Mouse (Mus musculus) forebrain, embryonic 16.5 days (tissue): ENCODE data around the gene Cd320. TPM values are rescaled to one million over a fixed set of nuclear protein-coding genes. Genes with fewer than 3 reads are reported as not detected.
"Not testable (repeated sequence)": the region's sequence is repeated elsewhere in the genome, so short reads cannot be mapped to it uniquely, and the experiment has no call there.

ENCODE experiments used
- ATAC-seq: fragments of 200-750 bp; cut with Nextera tagmentation; 2 replicates; pipeline ENCODE4 v1.8.0; 2017; ENCODE audit warnings: mild to moderate bottlenecking, moderate library complexity
- H3K27ac ChIP-seq: fragments of 300-500 bp; sonication (generic); 2 replicates; pipeline ENCODE4 v1.5.1; 2014; ENCODE audit warnings: low read length, control low read depth
- H3K27me3 ChIP-seq: fragments of 300-500 bp; sonication (generic); replicated peaks from 2 replicates; pipeline ENCODE4 v1.6.1; 2014; ENCODE audit warnings: low read length; ENCODE audit not compliant: control insufficient read depth, insufficient read depth
- H3K36me3 ChIP-seq: fragments of 300-500 bp; sonication (generic); 2 replicates; pipeline ENCODE4 v1.6.1; 2014; ENCODE audit not compliant: control insufficient read depth, insufficient read depth
- H3K4me1 ChIP-seq: fragments of 300-500 bp; sonication (generic); replicated peaks from 2 replicates; pipeline ENCODE4 v1.6.1; 2014; ENCODE audit warnings: low read length; ENCODE audit not compliant: control insufficient read depth, insufficient read depth
- H3K4me2 ChIP-seq: fragments of 300-500 bp; sonication (generic); 2 replicates; pipeline ENCODE4 v1.6.1; 2014; ENCODE audit warnings: mild to moderate bottlenecking, low read length, control low read depth
- H3K4me3 ChIP-seq: fragments of 300-500 bp; sonication (generic); replicated peaks from 2 replicates; pipeline ENCODE4 v1.5.1; 2014; ENCODE audit warnings: mild to moderate bottlenecking, low read length, control low read depth
- H3K9ac ChIP-seq: fragments of 300-500 bp; sonication (generic); replicated peaks from 2 replicates; pipeline ENCODE4 v1.6.1; 2014; ENCODE audit warnings: low read depth, low read length, control low read depth
- H3K9me3 ChIP-seq: fragments of 300-500 bp; sonication (generic); 2 replicates; pipeline ENCODE4 v1.6.1; 2016; ENCODE audit warnings: low read length; ENCODE audit not compliant: control insufficient read depth
- WGBS: fragments of 180-500 bp; shearing (Covaris S2); extraction: QIAGEN DNeasy Blood & Tissue Kit; methylation state at CpG from one replicate; pipeline ENCODE4 v1.1.7; 2014; 5-methylcytosine and 5-hydroxymethylcytosine counted together
- polyA plus RNA-seq: library from polyadenylated mRNA; unstranded; fragments of >200 nt; fragmentation: Nextera tagmentation; extraction: Ambion mirVana; gene quantifications from 2 replicates; pipeline ENCODE4 v1.2.1, GENCODE M21; 2015

Cd320 gene
- polyA plus RNA-seq, 1 experiment from 2014 or later: 62.0 TPM

DNA sequence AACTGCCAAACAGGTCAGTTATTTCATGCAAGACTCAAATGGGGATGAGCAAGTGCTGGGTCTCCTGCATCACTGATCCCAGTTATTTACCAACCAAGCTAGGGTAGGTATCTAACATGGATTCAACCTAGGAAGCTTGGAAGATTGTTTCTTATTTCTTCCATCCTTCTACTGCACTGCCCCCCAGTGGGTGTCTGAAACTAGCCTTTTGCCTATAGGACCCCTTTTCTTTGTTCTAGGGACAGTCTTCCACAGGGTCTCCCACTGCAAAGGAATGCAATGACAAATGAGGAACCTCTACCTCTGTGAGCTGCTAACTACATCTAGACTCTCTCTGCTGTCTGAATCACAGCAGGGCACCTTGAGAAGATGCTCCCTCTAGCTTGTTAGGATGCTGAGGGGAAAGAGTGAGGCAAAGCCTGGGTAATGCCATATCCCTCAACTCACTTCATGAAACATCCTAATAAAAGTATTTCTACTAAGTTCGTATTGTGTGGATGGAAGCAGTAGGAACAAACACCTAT is 20.4 kb upstream of the Cd320 start:
- H3K4me1 ChIP-seq: peaks cover 37% of the 10 kb centered on the region
- H3K27ac ChIP-seq: no peak overlapping the region
- H3K9ac ChIP-seq: no peak overlapping the region
- ATAC-seq: no peak
- no peaks in the 10 kb centered on the region for H3K9me3 ChIP-seq
- H3K4me3 ChIP-seq: no peak overlapping the region
- no peaks in the 10 kb centered on the region for H3K27me3 ChIP-seq
- no peak overlapping the region for H3K4me2 ChIP-seq
- H3K36me3 ChIP-seq: peaks cover 19% of the 10 kb centered on the region
- WGBS: 88% methylated on average over 1 of the region's 1 CpGs

DNA sequence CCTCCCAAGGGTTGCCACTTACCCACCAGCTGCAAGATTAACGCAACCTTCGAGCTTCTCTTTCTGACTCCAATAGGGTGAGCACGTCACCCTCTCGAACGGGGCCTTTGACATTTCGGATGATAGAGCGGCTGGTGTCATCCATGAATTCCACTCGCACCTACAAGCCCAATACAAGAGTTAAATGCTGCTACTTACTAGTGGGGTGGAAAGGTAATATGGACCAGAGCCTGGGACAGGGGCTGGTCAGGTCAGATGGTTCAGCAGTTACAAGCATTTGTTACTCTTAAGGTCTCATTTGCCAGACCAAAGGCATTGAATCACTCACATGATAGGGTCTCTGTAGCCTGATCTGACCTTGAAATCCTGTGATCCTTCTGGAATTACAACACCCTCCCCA is 19.7 kb upstream of the Cd320 start:
- WGBS: 82% methylated on average over 8 of the region's 8 CpGs
- not testable (repeated sequence) for H3K9me3 ChIP-seq, H3K27me3 ChIP-seq, H3K27ac ChIP-seq, ATAC-seq
- peak overlapping the region; percentile 79 for H3K9ac ChIP-seq
- peaks cover 32% of the 10 kb centered on the region for H3K4me1 ChIP-seq
- H3K4me2 ChIP-seq: peak overlapping the region; percentile 94
- peak overlapping the region; percentile 85 for H3K4me3 ChIP-seq
- peaks cover 19% of the 10 kb centered on the region for H3K36me3 ChIP-seq

DNA sequence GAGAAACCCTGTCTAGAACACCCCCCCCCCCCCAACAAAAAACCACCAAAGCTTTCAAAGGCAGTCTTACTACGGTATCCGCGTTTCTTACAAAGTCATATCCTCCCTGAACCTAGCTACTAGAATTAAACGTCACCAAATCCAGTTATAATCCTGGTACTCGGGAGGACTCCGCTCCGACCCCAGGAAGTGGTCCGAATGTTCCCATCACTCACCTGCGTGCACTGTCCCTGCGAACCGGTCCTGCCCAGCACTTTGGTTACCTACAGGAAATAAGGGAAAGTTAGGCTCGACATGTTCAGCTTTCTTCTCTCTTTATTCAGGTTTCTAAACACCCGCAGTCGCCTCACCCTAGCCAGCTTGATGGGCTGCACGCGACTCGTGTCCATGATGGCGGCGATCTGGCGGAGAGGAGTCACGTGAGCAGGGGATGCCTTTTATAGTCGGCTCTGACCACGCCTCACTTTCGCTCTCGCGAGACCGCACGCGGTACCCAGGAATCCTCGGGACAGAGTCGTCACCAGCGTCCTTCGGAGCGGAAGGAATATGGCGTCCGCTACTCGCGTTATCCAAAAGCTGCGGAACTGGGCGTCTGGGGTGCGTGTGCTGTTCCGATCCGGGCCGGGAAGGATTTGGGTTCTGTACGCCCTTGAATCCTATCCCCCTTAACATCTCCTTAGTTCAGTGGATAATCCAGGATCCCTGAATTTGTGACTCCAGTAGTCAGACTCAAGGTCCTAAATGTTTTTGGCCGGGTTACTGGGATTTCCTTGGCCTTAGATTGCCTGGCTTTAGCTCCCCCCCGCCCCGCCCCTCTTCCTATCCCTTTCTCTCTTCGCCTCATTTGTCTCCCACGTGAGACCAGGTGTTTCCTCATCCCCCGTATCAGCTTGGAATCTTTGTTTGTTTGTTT is 18.6 kb upstream of the Cd320 start, which contains the start of the genes Rps28 and Ndufa7:
Rps28 (minus strand) TSS at position 479 of the 913 bp plus-strand sequence.
Ndufa7 (plus strand) TSS at position 489 of the 913 bp plus-strand sequence.
- H3K9ac ChIP-seq: peak within 1 kb of the TSS; percentile 79
- peak within 1 kb of the TSS; percentile 85 for H3K4me3 ChIP-seq
- ATAC-seq: peak; percentile 95
- peak within 1 kb of the TSS; percentile 77 for H3K27ac ChIP-seq
- H3K4me2 ChIP-seq: peak within 1 kb of the TSS; percentile 94
- no peaks in the 10 kb centered on the region for H3K9me3 ChIP-seq
- no peaks in the 10 kb centered on the region for H3K27me3 ChIP-seq
- peaks cover 19% of the 10 kb centered on the region for H3K36me3 ChIP-seq
- under 1% methylated on average over 51 of the region's 51 CpGs for WGBS
- H3K4me1 ChIP-seq: peaks cover 26% of the 10 kb centered on the region

DNA sequence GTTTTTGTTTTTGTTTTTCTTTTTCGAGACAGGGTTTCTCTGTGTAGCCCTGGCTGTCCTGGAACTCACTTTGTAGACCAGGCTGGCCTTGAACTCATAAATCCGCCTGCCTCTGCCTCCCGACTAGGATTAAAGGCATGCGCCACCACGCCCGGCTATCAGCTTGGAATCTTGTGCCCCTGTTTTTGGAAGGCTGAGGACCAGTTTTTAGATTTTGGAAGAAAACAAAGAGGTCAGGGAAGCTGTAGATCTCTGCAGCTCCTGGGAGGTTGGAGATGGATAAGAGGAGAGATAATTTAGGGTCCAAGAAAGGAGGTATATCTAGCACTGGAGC is 17.9 kb upstream of the Cd320 start:
- peak overlapping the region; percentile 85 for H3K4me3 ChIP-seq
- not testable (repeated sequence) for ATAC-seq, H3K27me3 ChIP-seq, H3K9me3 ChIP-seq
- H3K9ac ChIP-seq: peak overlapping the region; percentile 68
- WGBS: 5% methylated on average over 6 of the region's 6 CpGs
- peaks cover 20% of the 10 kb centered on the region for H3K36me3 ChIP-seq
- H3K4me2 ChIP-seq: peak overlapping the region; percentile 65
- peak overlapping the region; percentile 77 for H3K27ac ChIP-seq
- H3K4me1 ChIP-seq: peaks cover 26% of the 10 kb centered on the region

DNA sequence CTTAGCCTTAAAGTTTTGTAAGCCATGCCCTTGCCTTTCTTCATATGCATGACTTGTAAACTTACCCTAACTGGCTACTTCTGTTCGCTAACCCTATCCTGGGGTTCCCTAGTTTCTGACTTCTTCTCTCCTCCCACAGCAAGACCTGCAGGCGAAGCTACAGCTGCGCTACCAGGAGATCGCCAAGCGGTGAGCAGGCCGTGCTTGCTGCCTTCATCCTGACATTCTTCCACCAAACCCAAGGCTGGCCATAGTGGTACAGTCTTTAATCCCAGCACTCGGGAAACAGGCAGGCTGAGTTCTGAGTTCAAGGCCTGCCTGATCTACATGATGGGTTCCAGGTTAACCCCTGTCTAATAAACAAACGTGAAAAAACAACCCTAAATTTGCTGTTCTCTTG is 17.4 kb upstream of the Cd320 start:
- H3K4me1 ChIP-seq: peaks cover 26% of the 10 kb centered on the region
- H3K4me2 ChIP-seq: peak overlapping the region; percentile 65
- ATAC-seq: no peak
- no peak overlapping the region; the same call in 1 of the 2 replicates for H3K4me3 ChIP-seq
- H3K9me3 ChIP-seq: no peaks in the 10 kb centered on the region
- H3K36me3 ChIP-seq: peaks cover 23% of the 10 kb centered on the region
- peak overlapping the region; percentile 68; the same call in 1 of the 2 replicates for H3K9ac ChIP-seq
- H3K27me3 ChIP-seq: no peaks in the 10 kb centered on the region
- WGBS: 87% methylated on average over 8 of the region's 8 CpGs
- H3K27ac ChIP-seq: no peak overlapping the region

DNA sequence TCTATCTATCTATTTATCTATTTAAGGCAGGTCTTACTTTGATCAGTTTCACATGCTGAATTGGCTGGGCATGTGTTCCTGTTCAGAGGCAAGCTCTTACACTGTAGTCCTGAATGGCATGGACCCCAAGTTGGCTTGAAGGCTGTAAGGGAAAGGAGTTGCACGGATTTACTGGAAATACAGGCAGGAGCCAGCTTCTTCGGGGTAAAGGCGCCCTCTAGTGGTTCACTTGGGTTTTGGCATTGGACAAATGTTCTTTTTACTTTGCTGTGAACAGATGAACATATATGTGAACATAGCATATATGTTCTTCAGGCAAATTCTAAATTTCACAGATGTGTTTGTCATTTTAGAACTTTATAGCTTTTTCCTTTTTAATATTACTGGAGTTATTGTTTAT is 16.0 kb upstream of the Cd320 start:
- no peak overlapping the region for H3K9ac ChIP-seq
- no peak for ATAC-seq
- 0% methylated on average over 3 of the region's 3 CpGs for WGBS
- H3K4me3 ChIP-seq: no peak overlapping the region
- no peaks in the 10 kb centered on the region for H3K27me3 ChIP-seq
- H3K9me3 ChIP-seq: no peaks in the 10 kb centered on the region
- no peak overlapping the region for H3K4me2 ChIP-seq
- H3K27ac ChIP-seq: no peak overlapping the region
- H3K4me1 ChIP-seq: peaks cover 26% of the 10 kb centered on the region
- peaks cover 14% of the 10 kb centered on the region for H3K36me3 ChIP-seq

DNA sequence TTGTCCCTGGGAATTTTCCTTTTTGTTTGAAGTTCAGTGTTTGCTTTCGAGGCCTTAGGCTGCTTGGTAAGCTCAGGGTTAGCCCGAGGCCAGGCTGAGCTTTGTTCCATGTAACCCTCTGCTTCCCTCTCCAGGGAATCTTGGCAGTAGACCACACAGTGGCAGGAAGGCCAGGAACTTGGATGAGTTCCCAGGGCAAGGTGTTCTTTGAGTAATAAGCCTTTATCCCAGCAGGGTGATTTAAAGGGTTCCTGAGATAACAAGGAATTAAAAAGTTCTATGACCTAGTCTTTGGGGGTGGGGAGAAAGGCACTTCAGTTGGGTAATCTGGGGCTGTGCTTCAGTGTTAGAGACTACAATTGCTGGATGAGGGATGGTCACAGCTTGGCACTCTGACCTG is 14.0 kb upstream of the Cd320 start:
- Histone ChIP-seq H3K9me3 (no peaks in the 10 kb centered on the region), H3K4me2 (no peak overlapping the region), H3K27me3 (no peaks in the 10 kb centered on the region), H3K9ac (no peak overlapping the region), H3K4me1 (peaks cover 9% of the 10 kb centered on the region), H3K4me3 (no peak overlapping the region), H3K27ac (no peak overlapping the region), H3K36me3 (peaks cover 18% of the 10 kb centered on the region)
- ATAC-seq: no peak
- WGBS: 35% methylated on average over 2 of the region's 2 CpGs

DNA sequence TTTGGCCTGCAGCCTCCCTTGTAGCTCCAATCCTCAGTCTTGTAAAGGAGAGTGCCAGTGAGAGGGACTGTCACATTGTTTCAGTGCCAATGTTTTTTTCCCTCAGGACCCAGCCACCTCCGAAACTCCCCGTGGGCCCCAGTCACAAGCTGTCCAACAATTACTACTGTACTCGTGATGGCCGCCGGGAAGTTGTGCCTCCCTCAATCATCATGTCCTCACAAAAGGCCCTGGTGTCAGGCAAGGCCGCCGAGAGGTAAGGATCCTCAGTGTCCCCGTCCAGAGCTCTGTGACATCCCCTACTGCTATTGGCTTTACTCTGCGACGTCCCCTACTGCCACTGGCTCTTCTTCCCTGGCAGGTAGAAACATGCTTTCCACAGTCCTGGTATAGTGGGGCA is 13.3 kb upstream of the Cd320 start:
- H3K9ac ChIP-seq: no peak overlapping the region
- peaks cover 9% of the 10 kb centered on the region for H3K4me1 ChIP-seq
- WGBS: 89% methylated on average over 10 of the region's 10 CpGs
- no peak overlapping the region for H3K4me2 ChIP-seq
- H3K27ac ChIP-seq: no peak overlapping the region
- no peak overlapping the region for H3K4me3 ChIP-seq
- H3K27me3 ChIP-seq: no peaks in the 10 kb centered on the region
- no peaks in the 10 kb centered on the region for H3K9me3 ChIP-seq
- no peak for ATAC-seq
- H3K36me3 ChIP-seq: peaks cover 23% of the 10 kb centered on the region

DNA sequence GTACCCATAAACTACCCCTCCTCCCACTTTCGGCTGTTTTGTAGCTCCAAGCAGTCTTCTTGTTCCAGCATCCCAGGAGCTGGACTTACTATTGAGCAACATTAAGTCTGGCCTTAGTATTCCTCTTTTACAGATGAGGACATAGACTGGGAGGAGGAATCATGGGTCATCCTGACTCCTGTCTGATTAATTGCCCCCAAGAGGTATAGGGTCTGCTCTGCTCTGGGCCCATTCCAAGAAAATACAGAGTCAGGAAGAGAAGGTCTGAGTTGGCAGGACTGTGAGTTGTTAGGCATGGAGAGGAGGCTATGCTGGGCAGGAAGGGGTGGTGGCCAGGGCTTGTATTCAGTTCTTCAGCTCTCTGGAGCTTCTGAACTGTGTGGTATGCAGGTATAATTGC is 1.3 kb downstream of the Cd320 start:
- H3K4me3 ChIP-seq: no peak overlapping the region; the same call in 1 of the 2 replicates
- no peak for ATAC-seq
- WGBS: 69% methylated on average over 1 of the region's 1 CpGs
- H3K27ac ChIP-seq: no peak overlapping the region
- H3K4me1 ChIP-seq: peaks cover 12% of the 10 kb centered on the region
- peaks cover 5% of the 10 kb centered on the region for H3K36me3 ChIP-seq
- H3K9me3 ChIP-seq: no peaks in the 10 kb centered on the region
- no peaks in the 10 kb centered on the region for H3K27me3 ChIP-seq
- H3K9ac ChIP-seq: no peak overlapping the region
- peak overlapping the region; percentile 71 for H3K4me2 ChIP-seq
